Mouse (Mus musculus) liver, embryonic 13.5 days (tissue): ENCODE measurements around the gene Rpl3. TPM values are rescaled to one million over a fixed set of nuclear protein-coding genes. Genes with fewer than 3 reads are reported as not detected.

Experiments
- ATAC-seq: fragments of 200-750 bp; cut with Nextera tagmentation; 2 replicates; pipeline ENCODE4 v1.8.0; 2017; ENCODE audit warnings: low read depth, mild to moderate bottlenecking, moderate number of reproducible peaks, moderate library complexity
- DNase-seq: peaks from one replicate; pipeline ENCODE4 v3.0.0; 2022
- H3K27ac ChIP-seq: fragments of 300-500 bp; sonication (generic); 2 replicates; pipeline ENCODE4 v1.5.1; 2015; ENCODE audit warnings: moderate library complexity, mild to moderate bottlenecking, inconsistent platforms
- H3K27me3 ChIP-seq: fragments of 300-500 bp; sonication (generic); 2 replicates; pipeline ENCODE4 v1.6.1; 2015; ENCODE audit warnings: mild to moderate bottlenecking, inconsistent platforms
- H3K36me3 ChIP-seq: fragments of 300-500 bp; sonication (generic); 2 replicates; pipeline ENCODE4 v1.6.1; 2015; ENCODE audit warnings: mild to moderate bottlenecking, inconsistent platforms
- H3K4me1 ChIP-seq: fragments of 300-500 bp; sonication (generic); replicated peaks from 2 replicates; pipeline ENCODE4 v1.6.1; 2015; ENCODE audit warnings: inconsistent platforms
- H3K4me2 ChIP-seq: fragments of 300-500 bp; sonication (generic); 2 replicates; pipeline ENCODE4 v1.6.1; 2015; ENCODE audit warnings: inconsistent platforms, mild to moderate bottlenecking, moderate library complexity
- H3K4me3 ChIP-seq: fragments of 300-500 bp; sonication (generic); replicated peaks from 2 replicates; pipeline ENCODE4 v1.5.1; 2015; ENCODE audit warnings: mild to moderate bottlenecking, inconsistent platforms
- H3K9ac ChIP-seq: fragments of 300-500 bp; sonication (generic); 2 replicates; pipeline ENCODE4 v1.6.1; 2015; ENCODE audit warnings: mild to moderate bottlenecking, inconsistent platforms
- H3K9me3 ChIP-seq: fragments of 300-500 bp; sonication (generic); replicated peaks from 2 replicates; pipeline ENCODE4 v1.6.1; 2016; ENCODE audit warnings: inconsistent platforms
- WGBS: fragments of 180-500 bp; shearing (Covaris S2); methylation state at CpG from one replicate; pipeline ENCODE4 v1.1.7; 2015; ENCODE audit not compliant: insufficient replicate concordance; 5-methylcytosine and 5-hydroxymethylcytosine counted together
- polyA plus RNA-seq: library from polyadenylated mRNA; unstranded; fragments of >200 nt; fragmentation: Nextera tagmentation; extraction: Ambion mirVana; gene quantifications from 2 replicates; pipeline ENCODE4 v1.2.1, GENCODE M21; 2015

Gene Rpl3
- polyA plus RNA-seq, 1 experiment from 2014 or later, result 807 TPM

GRCm38 (mm10) chr15:80076338-80077136 is 15.1 kb downstream of the Rpl3 start:
- ATAC-seq (peak; percentile 73), DNase-seq (peak; percentile 82)
- H3K4me1 ChIP-seq, result peaks cover 83% of the 10 kb centered on the region
- H3K36me3 ChIP-seq, result peaks cover 51% of the 10 kb centered on the region
- no peak overlapping the region for H3K9ac ChIP-seq
- peaks cover 9% of the 10 kb centered on the region; the same call in 1 of the 2 replicates for H3K27me3 ChIP-seq
- H3K27ac ChIP-seq, result peak overlapping the region; percentile 80
- WGBS, result 2% methylated on average over 2 of the region's 2 CpGs
- H3K4me2 ChIP-seq, result no peak overlapping the region
- no peaks in the 10 kb centered on the region for H3K9me3 ChIP-seq
- H3K4me3 ChIP-seq, result no peak overlapping the region

DNA sequence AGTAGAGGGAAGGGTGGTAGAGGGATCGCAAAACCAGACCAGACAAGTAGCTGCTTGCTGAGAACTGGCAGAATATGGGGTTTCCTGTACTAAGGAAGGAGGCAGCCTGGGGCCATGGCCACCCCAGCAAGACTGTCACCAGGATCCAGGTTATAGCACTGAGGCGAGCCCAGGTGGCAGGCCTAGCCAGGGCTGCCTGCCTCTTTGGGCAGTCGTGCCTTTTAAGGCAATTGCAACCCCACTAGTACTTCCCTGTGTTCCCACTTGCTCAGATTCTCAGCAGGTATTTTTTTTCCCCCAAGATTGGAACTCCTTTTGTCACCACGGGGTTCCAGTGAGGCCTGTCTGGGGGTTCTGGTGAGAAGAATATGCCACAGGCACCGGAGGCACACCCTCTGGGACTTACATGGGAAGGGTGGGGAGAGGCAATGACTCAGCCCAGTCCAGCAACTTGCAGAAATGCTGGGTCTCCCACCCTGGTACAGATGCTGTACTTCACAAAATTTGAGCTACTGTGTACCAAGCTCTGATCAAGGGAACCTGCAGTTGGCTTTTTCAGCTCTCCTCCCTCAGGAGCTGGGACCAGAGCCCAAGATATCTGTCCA is 15.8 kb downstream of the Rpl3 start:
- H3K4me3 ChIP-seq, result no peak overlapping the region
- H3K27me3 ChIP-seq, result peaks cover 12% of the 10 kb centered on the region; the same call in 1 of the 2 replicates
- peaks cover 44% of the 10 kb centered on the region for H3K36me3 ChIP-seq
- peak; percentile 69 for ATAC-seq
- peak overlapping the region; percentile 80 for H3K27ac ChIP-seq
- WGBS, result 24% methylated on average over 5 of the region's 5 CpGs
- H3K4me2 ChIP-seq, result no peak overlapping the region
- H3K4me1 ChIP-seq, result peaks cover 79% of the 10 kb centered on the region
- peak; percentile 56 for DNase-seq
- H3K9ac ChIP-seq, result peak overlapping the region; percentile 20; the same call in 1 of the 2 replicates
- H3K9me3 ChIP-seq, result no peaks in the 10 kb centered on the region

DNA sequence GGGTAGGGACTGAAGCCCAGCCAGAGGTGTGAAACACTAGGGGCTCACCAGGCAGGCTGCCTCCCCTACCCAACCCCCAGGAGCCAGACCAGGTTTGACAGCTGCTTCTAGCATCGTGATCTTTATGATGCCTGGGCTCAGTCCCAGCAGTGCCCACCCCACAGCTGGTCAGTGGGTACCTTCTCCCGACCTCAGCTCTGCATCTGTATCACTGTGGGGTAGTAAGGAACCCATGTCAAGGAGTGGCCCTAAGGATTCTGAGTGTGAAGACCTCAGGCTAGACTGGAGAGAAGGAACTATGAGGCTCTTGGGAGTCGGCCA is 16.3 kb downstream of the Rpl3 start:
- DNase-seq, result no peak
- peak overlapping the region; percentile 35; the same call in 1 of the 2 replicates for H3K9ac ChIP-seq
- H3K27ac ChIP-seq, result peak overlapping the region; percentile 80
- peaks cover 74% of the 10 kb centered on the region for H3K4me1 ChIP-seq
- no peaks in the 10 kb centered on the region for H3K9me3 ChIP-seq
- H3K27me3 ChIP-seq, result peaks cover 12% of the 10 kb centered on the region; the same call in 1 of the 2 replicates
- 33% methylated on average over 3 of the region's 3 CpGs for WGBS
- no peak overlapping the region for H3K4me2 ChIP-seq
- H3K36me3 ChIP-seq, result peaks cover 39% of the 10 kb centered on the region
- H3K4me3 ChIP-seq, result no peak overlapping the region
- ATAC-seq, result no peak

- H3K4me3 ChIP-seq, result no peak overlapping the region
- ATAC-seq (no peak), DNase-seq (no peak)
- H3K4me1 ChIP-seq, result peaks cover 69% of the 10 kb centered on the region
- no peaks in the 10 kb centered on the region for H3K9me3 ChIP-seq
- H3K36me3 ChIP-seq, result peaks cover 34% of the 10 kb centered on the region
- H3K27ac ChIP-seq, result peak overlapping the region; percentile 80
- WGBS, result 29% methylated on average over 6 of the region's 6 CpGs
- H3K9ac ChIP-seq, result peak overlapping the region; percentile 35; the same call in 1 of the 2 replicates
- no peak overlapping the region for H3K4me2 ChIP-seq
- peaks cover 12% of the 10 kb centered on the region; the same call in 1 of the 2 replicates for H3K27me3 ChIP-seq
Measured at GRCm38 (mm10) chr15:80074663-80075373, 16.9 kb downstream of the Rpl3 start.

DNA sequence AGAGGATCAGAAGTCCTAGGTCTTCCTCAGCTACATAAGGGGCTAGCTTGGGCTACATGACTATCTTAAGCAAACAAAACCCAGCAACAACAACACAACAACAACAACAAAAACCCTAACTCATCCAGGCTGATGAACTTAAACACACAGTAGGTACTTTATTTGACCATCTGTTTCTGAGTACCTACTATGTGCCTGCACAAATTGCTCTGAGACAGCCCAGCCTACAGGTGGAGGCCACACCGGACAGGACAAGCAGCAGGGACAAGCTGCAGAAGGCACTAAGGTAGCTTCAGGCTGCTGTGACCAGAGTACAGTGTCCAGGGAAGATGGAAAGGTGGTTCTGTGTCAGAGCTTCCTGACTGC is 18.4 kb downstream of the Rpl3 start:
- ATAC-seq (no peak), DNase-seq (no peak)
- no peak overlapping the region for H3K9ac ChIP-seq
- 91% methylated on average over 1 of the region's 1 CpGs for WGBS
- H3K9me3 ChIP-seq, result no peaks in the 10 kb centered on the region
- no peak overlapping the region for H3K4me2 ChIP-seq
- H3K36me3 ChIP-seq, result peaks cover 18% of the 10 kb centered on the region
- H3K27ac ChIP-seq, result no peak overlapping the region
- no peak overlapping the region for H3K4me3 ChIP-seq
- peaks cover 12% of the 10 kb centered on the region; the same call in 1 of the 2 replicates for H3K27me3 ChIP-seq
- peaks cover 53% of the 10 kb centered on the region for H3K4me1 ChIP-seq

- DNase-seq (no peak), ATAC-seq (no peak)
- no peak overlapping the region for H3K9ac ChIP-seq
- H3K9me3 ChIP-seq, result no peaks in the 10 kb centered on the region
- 73% methylated on average over 7 of the region's 7 CpGs for whole genome bisulfite sequencing
- H3K36me3 ChIP-seq, result peaks cover 13% of the 10 kb centered on the region
- peaks cover 48% of the 10 kb centered on the region for H3K4me1 ChIP-seq
- H3K4me3 ChIP-seq, result no peak overlapping the region
- no peak overlapping the region for H3K4me2 ChIP-seq
- no peak overlapping the region for H3K27ac ChIP-seq
- H3K27me3 ChIP-seq, result peaks cover 12% of the 10 kb centered on the region; the same call in 1 of the 2 replicates
Measured at GRCm38 (mm10) chr15:80072579-80073255, 19.0 kb downstream of the Rpl3 start.

DNA sequence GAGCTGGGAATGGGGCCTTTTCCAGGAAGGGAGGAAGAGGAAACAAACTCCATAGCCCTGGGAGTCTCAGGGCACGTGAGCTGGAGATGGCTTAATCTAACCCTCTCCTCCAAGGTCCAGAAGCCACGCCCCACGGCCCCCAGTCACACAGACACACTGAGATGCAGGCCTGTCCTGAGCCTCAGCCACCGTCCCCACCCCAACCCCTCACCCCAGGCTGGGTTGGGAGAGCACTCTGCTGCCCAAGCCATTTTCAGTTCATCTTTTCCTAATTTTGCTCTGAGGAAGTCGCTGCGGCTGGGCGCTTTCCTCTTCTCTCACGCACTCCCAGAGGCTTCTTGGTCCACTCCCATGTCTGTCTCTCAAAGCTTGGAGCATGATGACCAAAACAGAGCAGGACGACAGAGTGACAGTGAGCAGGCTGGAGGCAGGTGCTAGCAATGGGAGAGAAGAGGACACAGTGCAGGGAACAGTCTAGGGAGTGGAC is 19.7 kb downstream of the Rpl3 start:
- H3K4me2 ChIP-seq, result no peak overlapping the region

DNA sequence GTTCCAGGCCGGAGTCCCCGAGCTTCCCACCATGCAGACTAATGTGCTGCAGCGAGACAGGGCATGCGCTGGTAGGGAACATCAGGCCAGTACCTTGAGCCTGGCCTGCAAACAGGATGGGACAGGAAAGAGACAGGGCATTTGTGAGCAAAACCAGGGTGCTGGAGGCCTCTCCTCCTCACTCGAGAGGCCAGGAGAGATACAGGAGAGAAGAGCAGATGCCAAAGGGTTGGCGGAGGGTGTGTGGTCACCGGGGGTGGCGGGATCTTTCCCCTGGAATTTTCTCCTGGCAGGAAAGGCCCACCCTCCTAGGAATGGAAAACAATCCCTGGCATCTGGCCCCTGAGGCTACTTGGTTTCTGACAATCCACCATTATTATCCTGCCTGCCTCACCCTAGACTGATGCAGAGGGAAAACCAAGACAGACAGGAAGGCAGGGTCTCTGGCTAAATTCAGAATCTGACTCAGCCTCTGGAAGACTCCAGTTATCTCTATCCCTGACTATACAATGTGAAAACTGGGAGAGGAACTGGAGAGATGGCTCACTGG is 21.5 kb downstream of the Rpl3 start:
- Histone ChIP-seq H3K36me3 (no peaks in the 10 kb centered on the region), H3K4me1 (peaks cover 25% of the 10 kb centered on the region), H3K4me3 (no peak overlapping the region), H3K9ac (no peak overlapping the region), H3K4me2 (no peak overlapping the region), H3K27me3 (peaks cover 17% of the 10 kb centered on the region; the same call in 1 of the 2 replicates), H3K27ac (no peak overlapping the region), H3K9me3 (no peaks in the 10 kb centered on the region)
- 58% methylated on average over 8 of the region's 8 CpGs for WGBS
- DNase-seq, result no peak
- ATAC-seq, result no peak

More for the DNA sequence above, 19.7 kb downstream of the Rpl3 start:
- Histone ChIP-seq H3K36me3 (peaks cover 5% of the 10 kb centered on the region), H3K27ac (no peak overlapping the region), H3K9ac (no peak overlapping the region), H3K9me3 (no peaks in the 10 kb centered on the region), H3K27me3 (peaks cover 14% of the 10 kb centered on the region; the same call in 1 of the 2 replicates), H3K4me3 (no peak overlapping the region), H3K4me1 (peaks cover 43% of the 10 kb centered on the region)
- 24% methylated on average over 9 of the region's 9 CpGs for WGBS
- DNase-seq (no peak), ATAC-seq (no peak)

DNA sequence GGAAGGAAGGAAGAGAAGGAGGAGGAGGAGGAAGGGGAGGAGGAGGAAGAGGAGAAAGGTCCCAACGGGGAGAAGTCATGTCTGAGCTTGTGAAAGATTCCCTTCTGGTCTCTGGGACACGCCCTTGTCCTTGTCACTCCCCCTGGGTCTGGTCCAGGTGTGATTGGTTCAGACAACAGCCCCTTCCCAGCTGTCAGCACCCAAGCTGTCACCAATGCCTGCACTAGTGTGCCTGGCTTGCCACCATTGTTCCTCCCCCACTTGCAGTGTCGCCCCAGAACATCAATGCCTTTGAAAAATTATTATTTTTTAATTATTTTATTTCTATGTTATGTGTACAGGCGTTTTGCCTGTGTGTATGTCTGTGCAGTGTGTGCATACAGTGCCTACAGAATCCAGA is 22.5 kb downstream of the Rpl3 start:
- Histone ChIP-seq H3K9ac (no peak overlapping the region), H3K4me3 (no peak overlapping the region), H3K4me2 (no peak overlapping the region), H3K4me1 (peaks cover 16% of the 10 kb centered on the region), H3K27ac (no peak overlapping the region), H3K27me3 (peaks cover 17% of the 10 kb centered on the region), H3K36me3 (no peaks in the 10 kb centered on the region), H3K9me3 (no peaks in the 10 kb centered on the region)
- 46% methylated on average over 4 of the region's 4 CpGs for WGBS
- ATAC-seq (no peak), DNase-seq (no peak)

GRCm38 (mm10) chr15:80066538-80066937 is 25.1 kb downstream of the Rpl3 start:
- H3K27ac ChIP-seq, result no peak overlapping the region
- 51% methylated on average over 3 of the region's 3 CpGs for WGBS
- H3K4me3 ChIP-seq, result no peak overlapping the region
- ATAC-seq (no peak), DNase-seq (no peak)
- H3K9ac ChIP-seq, result no peak overlapping the region
- peaks cover 3% of the 10 kb centered on the region for H3K4me1 ChIP-seq
- peaks cover 13% of the 10 kb centered on the region for H3K27me3 ChIP-seq
- no peaks in the 10 kb centered on the region for H3K36me3 ChIP-seq
- H3K4me2 ChIP-seq, result no peak overlapping the region
- H3K9me3 ChIP-seq, result no peaks in the 10 kb centered on the region
